Mouse (Mus musculus): ENCODE measurements around the gene Grem1.

Grem1 gene

DNA sequence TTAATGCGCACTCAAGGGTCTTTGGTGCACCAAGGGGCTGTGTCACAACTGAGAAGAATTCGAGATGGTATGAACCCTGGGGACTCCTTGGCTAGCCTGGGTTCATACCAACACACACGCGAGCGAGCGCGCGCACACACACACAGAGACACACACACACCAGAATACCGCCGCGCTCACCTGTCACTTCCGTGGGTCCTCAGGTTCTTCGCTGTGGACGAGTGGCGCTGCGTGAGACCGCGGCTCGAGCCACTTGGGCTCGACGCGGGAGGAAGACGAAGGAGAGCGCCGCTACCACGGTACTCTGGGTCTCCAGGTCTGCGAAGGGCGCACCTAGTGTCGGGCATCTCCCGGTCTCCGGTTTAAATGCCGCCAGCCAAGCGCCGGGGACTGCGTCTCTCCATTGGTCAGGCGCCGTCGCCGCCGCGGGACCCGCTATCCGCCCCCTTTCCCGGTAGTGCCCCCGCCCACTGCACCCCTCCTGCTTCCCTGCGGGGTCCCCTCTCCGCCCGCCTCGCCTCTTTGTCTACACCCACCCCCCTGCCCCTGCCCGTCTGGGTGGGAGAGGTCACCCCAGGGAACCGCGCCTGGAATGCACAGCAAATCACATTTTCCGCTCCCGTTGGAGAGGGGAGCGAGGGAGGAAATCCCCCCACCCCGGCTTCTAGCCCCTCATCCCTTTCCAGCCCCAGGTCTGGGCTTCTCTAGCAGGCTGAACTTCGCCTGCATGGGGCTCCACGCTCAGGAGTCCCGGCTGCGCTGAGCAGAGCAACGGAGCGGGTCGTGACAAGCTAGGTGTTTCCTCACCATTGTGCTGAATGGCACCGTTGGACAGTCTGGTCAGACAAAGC is at the start of gene Grem1:
Gene Grem1 (minus strand): TSS at position 336 of the 851 bp plus-strand sequence.
- DNase-seq (ENCODE audit: low read depth, low spot score) = no peak

DNA sequence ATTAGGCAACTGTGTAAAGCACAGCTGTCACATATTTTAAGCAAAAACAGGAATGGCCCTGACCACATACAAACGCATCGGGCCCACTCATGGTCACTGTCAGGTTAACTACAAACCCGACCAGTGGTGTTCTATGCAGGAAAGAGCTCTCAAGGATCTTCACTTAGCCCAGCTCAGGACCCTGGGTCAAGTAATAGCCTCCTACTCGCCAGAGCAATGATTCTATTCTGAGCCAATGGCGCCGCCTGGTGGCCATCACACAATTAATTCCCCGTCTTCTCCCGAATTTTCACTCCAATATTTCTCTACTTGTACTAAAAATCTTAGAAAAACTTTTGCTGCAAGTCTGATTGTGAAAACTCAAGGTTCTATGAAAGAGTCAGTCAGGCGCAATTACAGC is 49.2 kb upstream of the Grem1 start:
- peak; percentile 55 for DNase-seq (ENCODE audit: low read depth, low spot score)

DNA sequence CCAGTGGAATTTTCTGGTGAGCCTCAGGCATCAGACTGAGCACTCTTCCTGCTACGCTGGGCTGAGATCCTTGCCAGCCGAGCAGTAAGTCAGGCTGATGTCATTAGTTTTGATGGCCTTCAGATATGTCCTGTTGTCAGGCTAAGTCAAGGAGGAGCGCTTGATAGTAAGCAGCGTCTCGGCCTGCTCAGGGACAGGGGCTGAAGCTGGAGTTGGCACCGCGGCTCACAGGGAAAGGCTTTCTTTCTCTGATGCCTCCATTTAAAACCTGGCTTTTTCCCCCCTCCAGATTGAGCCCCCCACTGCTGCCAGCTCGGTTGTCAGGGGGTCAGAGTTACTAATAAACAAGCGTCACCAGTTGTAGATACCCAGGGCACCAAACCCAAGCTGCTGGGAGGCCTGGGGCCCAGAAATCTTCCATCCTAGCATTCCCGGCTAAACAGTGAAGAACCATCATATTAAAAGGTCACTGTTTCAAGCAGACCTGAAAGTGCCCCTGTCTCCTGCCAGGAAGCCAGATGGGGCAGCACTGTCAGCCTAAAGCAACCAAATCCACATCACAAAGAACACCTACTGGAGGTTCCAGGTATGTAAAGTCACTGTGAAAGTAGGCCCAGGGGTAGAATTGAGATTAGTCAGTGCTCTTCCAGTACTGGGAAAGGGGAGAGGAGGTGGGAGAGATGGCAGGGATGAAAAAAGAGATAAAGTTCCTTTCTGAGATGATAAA is 48.6 kb upstream of the Grem1 start:
- no peak for DNase-seq (ENCODE audit: low read depth, low spot score)

DNA sequence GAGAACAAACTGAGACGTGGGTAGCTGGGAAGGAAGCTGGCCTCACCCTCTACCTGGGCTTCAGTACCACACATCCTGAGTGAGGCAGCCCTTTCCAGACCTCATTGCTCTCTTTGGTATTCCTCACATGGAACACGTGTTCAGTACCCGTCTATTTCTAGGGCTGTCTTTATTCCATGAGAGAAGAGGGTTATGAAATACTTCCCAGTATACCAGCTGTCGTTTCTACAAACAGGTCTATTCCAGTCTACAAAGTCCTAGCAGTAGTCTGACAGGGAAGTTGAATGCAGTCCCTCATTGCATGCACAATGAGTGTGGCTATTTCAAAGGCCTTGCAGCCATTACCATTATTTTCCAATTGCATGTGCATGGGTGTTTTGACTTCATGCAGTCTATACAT is 47.3 kb upstream of the Grem1 start:
- DNase-seq (ENCODE audit: low read depth, low spot score) = no peak

DNA sequence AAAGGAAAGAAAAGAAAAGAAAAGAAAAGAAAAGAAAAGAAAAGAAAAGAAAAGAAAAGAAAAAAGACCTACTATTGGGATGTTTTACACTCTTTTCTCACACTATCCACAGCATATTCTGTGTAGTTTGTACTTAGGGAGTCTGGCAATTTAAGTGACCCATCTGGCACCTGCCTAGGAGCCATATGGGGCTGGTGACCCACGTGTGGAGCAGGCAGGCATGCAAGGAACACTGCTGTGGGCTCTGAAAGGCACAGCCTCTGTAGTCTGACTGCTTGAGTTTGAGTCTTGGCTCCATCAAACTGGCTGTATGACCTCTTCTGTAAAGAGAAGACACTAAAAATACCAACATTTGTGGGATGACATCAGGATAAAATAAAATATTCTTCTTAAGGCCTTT is 45.3 kb upstream of the Grem1 start:
- no peak for DNase-seq (ENCODE audit: low read depth, low spot score)

DNA sequence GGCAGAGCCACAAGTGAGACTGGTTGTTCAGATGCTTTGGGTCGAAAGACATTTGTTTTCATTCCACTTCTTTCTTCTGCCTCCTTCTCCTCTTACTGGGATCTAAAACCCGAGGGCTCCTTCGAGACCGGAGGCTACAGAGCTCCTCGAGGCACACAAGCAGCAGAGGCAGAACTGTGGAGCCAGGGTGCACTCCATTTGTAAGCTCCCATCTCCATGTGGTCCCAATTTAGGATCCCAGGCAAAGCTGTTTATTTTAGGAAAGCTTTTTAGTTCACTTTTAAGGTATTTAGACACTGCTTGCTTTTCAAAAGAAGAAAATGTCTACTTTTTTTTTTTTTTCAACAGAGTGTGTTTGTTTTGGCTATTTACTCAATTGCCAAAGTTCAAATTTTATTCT is 42.4 kb upstream of the Grem1 start:
- DNase-seq (ENCODE audit: low read depth, low spot score) = no peak

DNA sequence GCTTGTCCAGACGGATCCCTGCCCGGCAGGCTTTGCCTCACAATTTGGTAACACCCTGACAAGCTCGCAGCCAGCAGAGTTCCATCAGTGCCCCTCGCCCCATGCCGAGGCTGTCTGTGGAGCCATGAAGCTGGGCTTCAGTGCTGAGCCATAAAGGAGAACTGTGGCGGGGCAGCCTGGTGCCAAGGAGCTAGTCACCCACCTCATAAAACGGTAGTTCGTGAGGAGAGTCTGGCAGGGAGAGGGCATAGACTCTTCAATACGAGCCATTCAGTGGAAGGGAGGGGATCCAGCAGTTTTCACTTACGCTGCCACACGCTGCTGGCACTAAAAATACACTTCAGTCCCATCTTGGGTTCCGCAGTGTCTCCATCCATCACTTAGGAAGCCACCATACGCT is 40.2 kb upstream of the Grem1 start:
- no peak for DNase-seq (ENCODE audit: low read depth, low spot score)

DNA sequence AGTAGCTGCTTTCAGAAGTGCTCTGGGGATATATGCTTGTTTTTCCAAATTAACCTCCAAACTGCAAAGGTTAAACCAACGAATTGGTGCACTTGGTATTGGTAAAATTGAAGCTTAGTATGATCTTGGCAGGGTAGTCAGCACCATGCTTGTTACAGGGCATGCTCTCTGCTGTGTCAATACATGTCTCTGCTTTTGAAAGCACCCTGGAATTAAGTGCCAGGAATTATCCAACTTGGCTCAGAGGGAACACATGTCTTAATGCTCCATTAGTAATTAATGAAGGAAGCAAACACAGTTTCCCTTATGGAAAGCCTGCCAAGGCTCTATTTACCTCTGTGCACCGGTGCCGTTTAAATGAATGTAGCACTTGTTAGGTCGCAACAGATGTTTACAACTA is 36.7 kb upstream of the Grem1 start:
- no peak for DNase-seq (ENCODE audit: low read depth, low spot score)

DNA sequence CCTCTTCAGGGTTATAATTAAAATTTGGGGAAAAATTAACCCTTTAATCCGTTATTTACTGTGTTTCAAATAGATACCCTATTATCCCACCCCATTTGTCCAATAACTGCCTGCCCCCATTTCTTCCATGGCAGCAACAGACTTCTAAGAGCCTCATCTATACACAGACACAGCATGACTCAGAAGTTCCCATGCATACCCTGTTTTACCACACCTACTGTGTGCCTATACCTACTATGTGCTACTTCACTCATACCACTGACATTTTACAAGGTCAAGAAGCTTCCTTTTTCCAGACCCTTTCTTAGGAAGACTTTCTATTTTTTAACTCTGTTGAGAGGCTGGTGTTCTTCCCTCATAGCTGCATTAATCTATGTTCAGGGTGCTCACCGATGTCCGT is 35.1 kb upstream of the Grem1 start:
- no peak for DNase-seq (ENCODE audit: low read depth, low spot score)

DNA sequence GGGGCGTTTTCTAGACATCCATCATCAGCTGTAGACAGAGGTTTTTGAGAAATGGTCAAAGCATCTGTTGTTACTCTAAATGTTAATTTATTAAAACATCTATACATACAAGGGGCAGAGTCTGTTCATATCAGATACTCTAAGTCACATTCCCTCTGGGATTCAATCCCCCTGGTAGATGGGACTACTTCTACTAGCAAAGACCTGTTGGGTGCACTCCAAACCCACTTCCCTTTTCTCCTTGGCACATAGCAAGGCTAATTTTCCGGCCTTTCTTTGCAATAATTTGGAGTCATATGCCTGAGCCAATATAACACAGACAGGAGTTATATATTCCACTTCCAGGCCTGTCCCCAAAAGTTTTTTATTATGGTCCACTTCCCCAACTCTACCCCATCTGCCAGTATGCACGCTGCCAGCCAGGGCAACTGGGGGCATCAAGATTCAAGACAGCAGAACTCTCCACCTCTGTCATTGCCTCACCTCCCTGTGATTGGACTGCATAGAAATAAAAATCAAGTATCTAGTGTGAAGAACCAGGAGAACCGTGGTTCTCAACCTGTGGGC is 30.5 kb upstream of the Grem1 start:
- DNase-seq (ENCODE audit: low read depth, low spot score) = no peak

DNA sequence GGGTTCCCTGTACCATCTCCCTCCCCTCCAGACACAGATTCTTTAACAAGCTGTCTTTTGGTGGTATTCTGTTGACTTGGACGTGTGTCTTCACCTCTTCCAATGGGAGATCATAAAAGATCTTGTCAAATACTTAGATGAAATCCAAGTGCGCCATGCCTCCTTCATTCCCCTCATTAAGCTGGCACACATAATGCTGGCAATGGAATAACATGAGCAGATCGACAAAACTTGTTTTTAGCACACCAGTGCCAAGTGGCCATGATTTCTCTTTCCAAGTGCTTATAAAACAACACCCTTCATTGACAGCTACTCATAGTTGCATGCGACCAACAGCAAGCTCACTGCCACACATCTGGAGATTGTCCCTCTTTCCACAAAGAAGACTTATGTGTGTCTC is 29.4 kb upstream of the Grem1 start:
- DNase-seq (ENCODE audit: low read depth, low spot score) = no peak

DNA sequence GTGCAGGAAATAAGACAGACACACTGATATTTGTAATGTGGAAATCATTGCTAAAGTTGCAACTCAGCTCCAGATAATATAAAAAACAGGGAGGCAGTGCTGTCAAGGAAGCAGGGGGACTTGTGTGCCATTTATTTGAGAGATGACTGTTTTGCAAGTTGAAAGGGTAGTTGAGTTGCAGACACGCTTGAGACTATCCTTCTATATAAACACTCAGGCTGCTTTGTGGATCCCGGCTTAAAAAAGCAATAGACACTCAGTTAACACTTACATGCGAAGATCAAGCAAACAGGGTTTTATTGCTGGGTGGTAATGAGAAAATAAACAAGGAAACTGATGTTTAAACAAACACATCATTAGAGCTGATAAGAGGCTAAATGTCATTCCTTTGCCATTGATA is 26.4 kb upstream of the Grem1 start:
- DNase-seq (ENCODE audit: low read depth, low spot score) = no peak

DNA sequence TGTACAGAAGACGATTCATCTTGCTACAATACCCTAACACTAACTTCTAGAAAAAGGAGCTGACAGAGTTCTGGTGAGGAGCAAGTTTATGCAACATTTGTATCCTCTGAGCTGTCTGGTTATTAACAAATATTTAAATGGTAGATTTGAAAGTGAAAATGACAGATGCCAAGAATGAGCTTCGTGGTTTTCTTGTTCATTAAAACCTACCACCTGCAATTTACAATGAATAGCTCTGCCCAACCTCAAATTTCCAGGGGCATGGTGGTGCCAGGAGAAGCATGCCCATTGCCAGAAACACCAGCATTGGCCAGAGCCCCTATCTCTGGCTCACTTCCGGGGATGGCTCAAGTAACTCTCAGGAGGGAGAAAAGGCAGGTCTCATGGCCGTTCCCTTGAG is 23.1 kb upstream of the Grem1 start:
- DNase-seq (ENCODE audit: low read depth, low spot score) = no peak

DNA sequence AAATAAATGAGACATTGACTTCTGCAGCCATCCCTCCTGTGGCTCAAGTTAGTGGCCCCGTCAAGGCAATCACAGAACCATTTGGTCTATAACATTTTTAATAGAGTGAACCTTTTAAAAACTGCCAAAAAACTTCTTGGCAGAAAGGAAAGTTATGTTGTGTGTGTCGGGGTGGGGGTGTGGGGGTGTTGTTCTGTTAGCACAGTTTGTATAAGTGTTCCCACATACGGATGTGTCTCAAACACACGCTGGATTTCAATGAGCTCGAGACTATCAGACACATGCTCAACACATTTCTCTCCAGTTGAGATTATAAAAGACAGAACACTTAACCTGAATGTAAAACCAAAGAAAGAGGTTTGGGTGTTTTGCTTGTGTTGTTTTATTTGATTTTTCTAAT is 22.7 kb upstream of the Grem1 start:
- no peak for DNase-seq (ENCODE audit: low read depth, low spot score)

DNA sequence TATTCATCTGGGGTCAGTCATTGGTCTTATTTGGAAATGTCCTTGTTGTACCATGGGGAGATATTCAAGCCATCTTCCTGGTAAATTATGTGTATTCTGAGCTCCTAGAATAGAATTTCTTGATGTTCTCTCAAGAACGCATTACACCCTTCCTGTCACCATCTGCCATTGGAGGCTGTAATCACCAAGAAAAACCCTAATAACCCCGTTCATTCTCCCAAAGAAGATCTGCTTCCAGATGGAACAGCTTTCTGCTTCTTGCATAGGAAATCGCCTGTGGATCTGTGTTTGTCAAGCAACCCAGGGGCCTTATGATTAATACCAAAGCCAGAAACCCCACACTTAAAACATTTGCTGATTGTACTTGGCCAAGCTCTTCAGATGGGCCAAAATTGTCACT is 20.9 kb upstream of the Grem1 start:
- DNase-seq (ENCODE audit: low read depth, low spot score) = no peak

DNA sequence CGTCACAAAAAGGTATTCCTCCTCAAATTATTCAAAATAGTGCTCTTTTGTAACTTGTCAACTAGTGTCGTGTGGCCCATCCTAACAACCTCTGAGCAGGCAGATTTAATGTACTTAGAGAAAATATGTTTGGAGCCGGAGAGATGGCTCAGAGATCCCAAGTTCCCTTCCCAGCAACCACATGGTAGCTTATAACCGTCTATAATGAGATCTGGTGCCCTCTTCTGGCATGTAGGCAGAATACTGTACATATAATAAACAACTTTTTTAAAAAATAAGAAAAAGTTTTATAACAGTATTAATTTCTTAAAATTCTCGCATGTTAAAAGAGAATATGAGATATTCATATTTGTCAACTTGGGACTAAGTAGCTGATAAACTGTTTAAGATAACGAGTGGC is 19.6 kb upstream of the Grem1 start:
- DNase-seq (ENCODE audit: low read depth, low spot score) = peak; percentile 3

DNA sequence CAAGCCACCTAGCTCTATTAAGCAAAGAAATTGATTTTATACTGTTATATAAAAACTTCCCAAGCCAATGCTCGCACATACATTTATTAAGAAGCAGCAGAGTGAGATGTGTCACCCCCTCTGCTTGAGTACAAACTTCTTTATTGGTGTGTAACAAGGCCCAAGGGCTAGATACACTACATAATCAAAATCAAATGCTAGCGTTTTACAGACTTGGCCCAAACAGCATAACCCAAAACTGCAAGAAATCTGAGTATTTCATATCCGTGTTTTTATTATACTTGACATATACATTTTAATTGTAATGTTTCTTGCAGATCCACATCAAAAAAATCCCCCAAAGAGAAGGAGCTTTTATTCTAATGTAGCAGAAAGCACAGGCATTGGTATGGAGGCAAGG is 17.9 kb upstream of the Grem1 start:
- DNase-seq (ENCODE audit: low read depth, low spot score) = no peak

DNA sequence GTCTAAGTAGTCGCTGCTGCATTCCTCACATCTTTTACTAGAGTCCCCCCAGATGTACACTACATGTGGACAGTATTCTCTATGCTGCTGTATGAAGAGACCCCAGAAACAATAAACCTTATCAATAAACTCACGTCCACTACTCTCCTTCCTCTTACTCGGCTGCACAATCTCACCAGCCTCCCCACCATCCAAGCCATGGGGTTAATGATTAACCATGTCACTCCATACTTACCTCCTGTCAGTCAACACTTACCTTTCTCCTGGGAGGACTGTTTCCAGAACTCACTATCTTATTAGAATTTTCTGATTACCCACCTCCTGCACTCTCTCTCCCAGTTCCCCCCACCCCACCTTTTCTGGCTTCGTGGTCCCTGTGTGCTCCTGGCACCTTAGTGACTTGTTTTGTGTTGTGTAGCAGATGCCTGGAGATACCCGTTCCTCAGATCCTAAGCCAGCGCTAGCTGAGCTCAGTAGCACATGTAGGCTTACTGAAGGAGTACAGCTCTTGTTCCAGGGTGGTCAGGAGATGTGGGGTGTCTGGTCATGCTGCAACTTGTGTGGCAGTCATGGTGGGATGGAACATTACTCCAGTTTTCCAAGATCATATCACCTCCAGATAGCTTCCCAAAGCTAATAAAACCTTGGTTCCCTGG is 15.8 kb upstream of the Grem1 start:
- no peak for DNase-seq (ENCODE audit: low read depth, low spot score)

DNA sequence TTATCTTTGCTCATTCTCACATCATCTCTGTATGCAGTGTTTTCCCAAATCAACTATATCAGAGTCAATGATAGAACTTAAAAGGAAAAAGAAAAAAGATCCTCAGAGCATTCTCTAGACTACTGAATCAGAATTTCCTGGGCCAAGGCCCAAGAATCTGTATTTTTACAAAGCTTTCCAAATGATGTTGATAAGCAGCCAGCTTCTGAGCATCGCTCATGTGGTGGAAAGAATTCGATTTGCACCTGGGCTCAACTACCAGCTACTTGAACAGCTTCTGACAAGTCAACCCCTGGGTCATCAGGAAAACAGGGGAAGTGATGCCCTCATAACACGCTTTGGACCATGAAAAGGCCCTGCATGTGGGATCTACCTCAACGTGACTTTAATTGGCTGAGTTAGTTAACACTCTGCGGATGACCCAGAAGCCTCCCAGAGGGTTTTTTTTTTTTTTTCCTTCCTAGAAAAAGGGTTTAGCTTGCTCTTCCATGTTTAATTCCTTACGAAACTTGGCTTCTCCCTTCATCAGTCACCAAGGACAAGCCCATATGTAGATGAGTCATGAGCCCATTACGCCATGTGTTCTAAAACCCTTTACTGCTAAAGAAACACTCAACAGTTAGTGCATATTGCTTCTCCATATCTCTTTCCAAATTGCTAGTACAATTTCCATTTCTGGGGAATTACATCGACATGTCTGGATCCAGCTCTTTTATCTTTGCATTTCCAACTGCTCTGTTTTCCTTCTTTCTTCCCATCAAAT is 10.3 kb upstream of the Grem1 start:
- DNase-seq (ENCODE audit: low read depth, low spot score) = no peak

DNA sequence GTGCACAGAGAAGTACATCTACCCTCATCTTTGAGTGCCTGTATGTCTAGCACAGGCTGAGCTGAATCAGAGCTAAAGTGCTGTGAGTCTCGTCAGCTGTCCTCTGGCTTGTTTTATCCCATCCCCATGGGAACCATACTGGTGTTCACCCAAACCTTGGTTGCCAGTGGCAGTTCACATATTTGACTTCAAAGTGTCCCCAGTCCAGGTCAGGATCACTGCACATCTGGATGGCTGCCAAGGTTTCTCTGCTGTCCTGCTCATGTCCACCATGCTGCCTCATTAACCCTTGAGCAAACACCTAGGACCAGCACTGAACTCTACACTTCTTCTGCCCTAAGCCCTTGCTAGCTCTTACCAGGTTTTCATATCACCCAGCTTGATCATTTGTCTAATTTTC is 7.4 kb upstream of the Grem1 start:
- no peak for DNase-seq (ENCODE audit: low read depth, low spot score)

DNA sequence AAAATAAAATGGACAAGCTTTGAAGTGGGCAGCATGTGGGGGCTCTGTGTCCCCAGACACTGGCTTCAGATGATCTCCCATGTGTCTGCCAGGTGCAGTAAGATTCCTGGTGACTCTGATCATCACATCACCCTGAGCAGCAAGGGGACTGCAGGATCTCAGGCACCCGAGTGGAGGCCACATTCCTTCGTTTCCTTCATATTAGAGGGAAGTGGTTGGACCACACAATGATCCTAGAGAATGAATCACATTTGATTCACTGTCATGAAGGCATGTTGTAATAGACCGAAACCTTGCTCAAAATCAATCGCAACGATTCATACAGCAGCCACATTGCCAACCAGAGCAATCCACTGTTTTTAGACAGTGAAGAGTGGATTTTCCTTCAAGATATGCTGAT is 6.5 kb upstream of the Grem1 start:
- DNase-seq (ENCODE audit: low read depth, low spot score) = no peak
